Mouse (Mus musculus) G1E (cell line): Measurements from ENCODE around the gene Radil.

Source experiments
- CTCF ChIP-seq: IDR thresholded peaks from 2 replicates; pipeline ENCODE4 v1.5.1; 2012; ENCODE audit warnings: low read depth, low read length, inconsistent platforms, mixed read lengths
- GATA1 ChIP-seq: IDR thresholded peaks from 2 replicates; pipeline ENCODE4 v1.6.1; 2012; ENCODE audit warnings: borderline replicate concordance, low read length, inconsistent platforms, mixed read lengths
- GATA2 ChIP-seq: IDR thresholded peaks from 2 replicates; pipeline ENCODE4 v1.6.1; 2012; ENCODE audit warnings: low read depth, low read length, inconsistent platforms, borderline replicate concordance
- POLR2AphosphoS5 ChIP-seq: IDR thresholded peaks from 2 replicates; pipeline ENCODE4 v1.6.1; 2012; ENCODE audit warnings: low read depth, low read length, inconsistent platforms; ENCODE audit not compliant: insufficient replicate concordance
- TAL1 ChIP-seq: conservative IDR thresholded peaks from 2 replicates; pipeline ENCODE4 v1.6.1; 2012; ENCODE audit warnings: low read depth, low read length, inconsistent platforms, mixed read lengths

- TF ChIP-seq CTCF, result no peak
- TF ChIP-seq POLR2AphosphoS5, result no peak
- TF ChIP-seq TAL1, result no peak
- no peak for TF ChIP-seq GATA1
- no peak for TF ChIP-seq GATA2
Observed at GRCm38 (mm10) chr5:142555866-142556265, 5.0 kb upstream of the Radil start.
